Comparison of ENCODE assay signal across 33 mouse cellular contexts in genomic region chr14:79711301-79711700, GRCm38 (mm10). TPM values are rescaled to one million over a fixed set of nuclear protein-coding genes. Genes with fewer than 3 reads are reported as not detected.
"Had no signal": no experiment of that assay in that cellular context is flagged by ENCODE, and none has a peak within 500 bp of the region (broad histone marks: within the 10 kb centered on the region; RNA-seq: fewer than 3 reads in every experiment).

No protein-coding gene starts in this region.

- H3K4me2 ChIP-seq: heart, embryonic 11.5 days; heart, embryonic 13.5 days; heart, embryonic 15.5 days; hindbrain, embryonic 12.5 days; hindbrain, embryonic 14.5 days; intestine, embryonic 15.5 days; limb, embryonic 12.5 days; liver, embryonic 11.5 days; liver, embryonic 13.5 days; liver, embryonic 15.5 days had no signal

- ATAC-seq: hindbrain, embryonic 16.5 days; inflammation-experienced regulatory T-cells, adult 6 months; intestine, embryonic 15.5 days; intestine, postnatal 0 days; liver, postnatal 0 days had no signal

- H3K4me3 ChIP-seq: heart, adult 2 months; heart, embryonic 13.5 days; heart, embryonic 15.5 days; hindbrain, embryonic 12.5 days; intestine, embryonic 15.5 days; layer of hippocampus, adult 2 months; left cerebral cortex, adult 2 months; limb, embryonic 10.5 days; limb, embryonic 12.5 days; liver, embryonic 13.5 days; liver, embryonic 15.5 days had no signal

- H3K27me3 ChIP-seq: heart, embryonic 13.5 days; heart, embryonic 15.5 days; hindbrain, embryonic 12.5 days; intestine, embryonic 15.5 days; limb, embryonic 12.5 days; liver, embryonic 13.5 days; liver, embryonic 15.5 days had no signal

- H3K4me1 ChIP-seq: intestine, embryonic 15.5 days; limb, embryonic 10.5 days; limb, embryonic 12.5 days; liver, embryonic 13.5 days; liver, embryonic 15.5 days had no signal

- H3K9ac ChIP-seq: heart, embryonic 13.5 days; heart, embryonic 15.5 days; hindbrain, embryonic 12.5 days; hindbrain, embryonic 14.5 days; intestine, embryonic 15.5 days; limb, embryonic 12.5 days; liver, embryonic 13.5 days; liver, embryonic 15.5 days; liver, postnatal 0 days had no signal

- DNase-seq: gastrocnemius, postnatal 14 days; gastrocnemius, postnatal 36 days; heart, adult 11 months; heart, adult 2 months; heart, postnatal 14 days; heart, postnatal 36 days; kidney, adult 18-20 months; kidney, adult 8-10 months; kidney, postnatal 10 days; kidney, postnatal 25 days; kidney, postnatal 4 days; layer of hippocampus, adult 9-11 months; liver; liver, embryonic 13.5 days; liver, postnatal 0 days had no signal

- H3K27ac ChIP-seq: heart, adult 2 months; hindbrain, embryonic 12.5 days; hindbrain, embryonic 14.5 days; intestine, embryonic 15.5 days; layer of hippocampus, adult 2 months; left cerebral cortex, adult 2 months; limb, embryonic 10.5 days; limb, embryonic 12.5 days; liver, embryonic 13.5 days; liver, embryonic 15.5 days had no signal

- H3K36me3 ChIP-seq: heart, embryonic 13.5 days; heart, embryonic 15.5 days; hindbrain, embryonic 12.5 days; intestine, embryonic 15.5 days; limb, embryonic 10.5 days; limb, embryonic 12.5 days; liver, embryonic 13.5 days; liver, embryonic 15.5 days had no signal

- H3K9me3 ChIP-seq: heart, embryonic 13.5 days; heart, embryonic 15.5 days; intestine, embryonic 15.5 days; limb, embryonic 10.5 days; limb, embryonic 12.5 days; liver, embryonic 13.5 days; liver, embryonic 15.5 days had no signal

RNA-seq across cellular contexts. Expression of gene Cnmd, which starts 49.3 kb away (rescaled TPM):
- total RNA-seq: hematopoietic stem cell, adult 5-6 weeks had no signal
- polyA plus RNA-seq: inflammation-experienced regulatory T-cells, adult 6 months; liver, embryonic 13.5 days had no signal

RNA-seq across cellular contexts. Expression of gene Pcdh8, which starts 59.8 kb away (rescaled TPM):
- total RNA-seq: gastrocnemius, adult 18-20 months; gastrocnemius, adult 8-10 months; gastrocnemius, postnatal 14 days; gastrocnemius, postnatal 36 days; heart, adult 2 months; hematopoietic stem cell, adult 5-6 weeks had no signal
- polyA plus RNA-seq: heart, adult 2 months; inflammation-experienced regulatory T-cells, adult 6 months; liver, postnatal 0 days had no signal
